Mouse (Mus musculus): ENCODE data around the gene Olfr591. TPM values are rescaled to one million over a fixed set of nuclear protein-coding genes. Genes with fewer than 3 reads are reported as not detected.

Olfr591 gene
- polyA plus RNA-seq, 1 experiment from 2014 or later = not detected

Other genes with a start within 250 kb of the Olfr591 start
- not detected in 2 replicates for gene Olfr573-ps1, start 235.8 kb downstream of the Olfr591 start, polyA plus RNA-seq (2015; fragmentation: Nextera tagmentation; extraction: Ambion mirVana)
- not detected in 2 replicates for gene Olfr574, start 229.9 kb downstream of the Olfr591 start, polyA plus RNA-seq (2015; fragmentation: Nextera tagmentation; extraction: Ambion mirVana)
- gene Olfr575, start 219.6 kb downstream of the Olfr591 start, polyA plus RNA-seq (2015; fragmentation: Nextera tagmentation; extraction: Ambion mirVana) = not detected in 2 replicates
- not detected in 2 replicates for gene Olfr576, start 215.7 kb downstream of the Olfr591 start, polyA plus RNA-seq (2015; fragmentation: Nextera tagmentation; extraction: Ambion mirVana)
- gene Olfr577, start 202.4 kb downstream of the Olfr591 start, polyA plus RNA-seq (2015; fragmentation: Nextera tagmentation; extraction: Ambion mirVana) = not detected in 2 replicates
- gene Olfr578, start 189.0 kb downstream of the Olfr591 start, polyA plus RNA-seq (2015; fragmentation: Nextera tagmentation; extraction: Ambion mirVana) = not detected in 2 replicates
- gene Olfr582, start 140.3 kb downstream of the Olfr591 start, polyA plus RNA-seq (2015; fragmentation: Nextera tagmentation; extraction: Ambion mirVana) = not detected in 2 replicates
- not detected in 2 replicates for gene Olfr583, start 127.0 kb downstream of the Olfr591 start, polyA plus RNA-seq (2015; fragmentation: Nextera tagmentation; extraction: Ambion mirVana)
- gene Olfr584, start 96.5 kb downstream of the Olfr591 start, polyA plus RNA-seq (2015; fragmentation: Nextera tagmentation; extraction: Ambion mirVana) = not detected in 2 replicates
- not detected in 2 replicates for gene Olfr585, start 80.6 kb downstream of the Olfr591 start, polyA plus RNA-seq (2015; fragmentation: Nextera tagmentation; extraction: Ambion mirVana)
- not detected in 2 replicates for gene Olfr586, start 52.7 kb downstream of the Olfr591 start, polyA plus RNA-seq (2015; fragmentation: Nextera tagmentation; extraction: Ambion mirVana)
- gene Olfr588-ps1, start 37.5 kb downstream of the Olfr591 start, polyA plus RNA-seq (2015; fragmentation: Nextera tagmentation; extraction: Ambion mirVana) = not detected in 2 replicates
- gene Olfr589, start 22.0 kb downstream of the Olfr591 start, polyA plus RNA-seq (2015; fragmentation: Nextera tagmentation; extraction: Ambion mirVana) = not detected in 2 replicates
- not detected in 2 replicates for gene Olfr592, start 6.5 kb upstream of the Olfr591 start, polyA plus RNA-seq (2015; fragmentation: Nextera tagmentation; extraction: Ambion mirVana)
- gene Olfr593, start 33.5 kb upstream of the Olfr591 start, polyA plus RNA-seq (2015; fragmentation: Nextera tagmentation; extraction: Ambion mirVana) = not detected in 2 replicates
- gene Olfr594, start 38.7 kb upstream of the Olfr591 start, polyA plus RNA-seq (2015; fragmentation: Nextera tagmentation; extraction: Ambion mirVana) = not detected in 2 replicates
- gene Usp17ld, start 74.2 kb upstream of the Olfr591 start, polyA plus RNA-seq (2015; fragmentation: Nextera tagmentation; extraction: Ambion mirVana) = not detected in 2 replicates
- not detected in 2 replicates for gene Olfr596, start 127.3 kb upstream of the Olfr591 start, polyA plus RNA-seq (2015; fragmentation: Nextera tagmentation; extraction: Ambion mirVana)
- not detected in 2 replicates for gene Olfr597, start 138.0 kb upstream of the Olfr591 start, polyA plus RNA-seq (2015; fragmentation: Nextera tagmentation; extraction: Ambion mirVana)
- gene Olfr598, start 145.2 kb upstream of the Olfr591 start, polyA plus RNA-seq (2015; fragmentation: Nextera tagmentation; extraction: Ambion mirVana) = not detected in 2 replicates
- gene Olfr599, start 157.6 kb upstream of the Olfr591 start, polyA plus RNA-seq (2015; fragmentation: Nextera tagmentation; extraction: Ambion mirVana) = not detected in 2 replicates
- gene Olfr600, start 171.3 kb upstream of the Olfr591 start, polyA plus RNA-seq (2015; fragmentation: Nextera tagmentation; extraction: Ambion mirVana) = not detected in 2 replicates
- not detected in 2 replicates for gene Olfr601, start 184.3 kb upstream of the Olfr591 start, polyA plus RNA-seq (2015; fragmentation: Nextera tagmentation; extraction: Ambion mirVana)
- not detected in 2 replicates for gene Olfr603, start 207.8 kb upstream of the Olfr591 start, polyA plus RNA-seq (2015; fragmentation: Nextera tagmentation; extraction: Ambion mirVana)
- gene Usp17lc, start 236.7 kb upstream of the Olfr591 start, polyA plus RNA-seq (2015; fragmentation: Nextera tagmentation; extraction: Ambion mirVana) = not detected in 2 replicates